Mouse (Mus musculus) forebrain, embryonic 15.5 days (tissue): ENCODE measurements around the gene Prf1. TPM values are rescaled to one million over a fixed set of nuclear protein-coding genes. Genes with fewer than 3 reads are reported as not detected.

Experiments
- ATAC-seq: fragments of 200-750 bp; cut with Nextera tagmentation; replicated peaks from 2 replicates; pipeline ENCODE4 v1.8.0; 2017; ENCODE audit warnings: mild to moderate bottlenecking, moderate TSS enrichment, moderate library complexity
- H3K27ac ChIP-seq: fragments of 300-500 bp; sonication (generic); replicated peaks from 2 replicates; pipeline ENCODE4 v1.5.1; 2015; ENCODE audit warnings: mild to moderate bottlenecking, inconsistent platforms
- H3K27me3 ChIP-seq: fragments of 300-500 bp; sonication (generic); 2 replicates; pipeline ENCODE4 v1.6.1; 2015; ENCODE audit warnings: inconsistent platforms
- H3K36me3 ChIP-seq: fragments of 300-500 bp; sonication (generic); 2 replicates; pipeline ENCODE4 v1.6.1; 2015; ENCODE audit warnings: mild to moderate bottlenecking, inconsistent platforms
- H3K4me1 ChIP-seq: fragments of 300-500 bp; sonication (generic); 2 replicates; pipeline ENCODE4 v1.6.1; 2015; ENCODE audit warnings: inconsistent platforms
- H3K4me2 ChIP-seq: fragments of 300-500 bp; sonication (generic); replicated peaks from 2 replicates; pipeline ENCODE4 v1.6.1; 2015; ENCODE audit warnings: mild to moderate bottlenecking, inconsistent platforms
- H3K4me3 ChIP-seq: fragments of 300-500 bp; sonication (generic); 2 replicates; pipeline ENCODE4 v1.5.1; 2015; ENCODE audit warnings: mild to moderate bottlenecking, inconsistent platforms
- H3K9ac ChIP-seq: fragments of 300-500 bp; sonication (generic); replicated peaks from 2 replicates; pipeline ENCODE4 v1.6.1; 2015; ENCODE audit warnings: mild to moderate bottlenecking, inconsistent platforms
- H3K9me3 ChIP-seq: fragments of 300-500 bp; sonication (generic); 2 replicates; pipeline ENCODE4 v1.6.1; 2016; ENCODE audit warnings: inconsistent platforms
- WGBS: fragments of 180-500 bp; shearing (Covaris S2); methylation state at CpG from one replicate; pipeline ENCODE4 v1.1.7; 2015; ENCODE audit warnings: mixed read lengths; 5-methylcytosine and 5-hydroxymethylcytosine counted together
- polyA plus RNA-seq: library from polyadenylated mRNA; unstranded; fragments of >200 nt; fragmentation: Nextera tagmentation; extraction: Ambion mirVana; gene quantifications from 2 replicates; pipeline ENCODE4 v1.2.1, GENCODE M21; 2015

The Prf1 gene
- polyA plus RNA-seq, 1 experiment from 2014 or later = not detected

GRCm38 (mm10) chr10:61343950-61344349 lies 46.3 kb downstream of the Prf1 start:
- Histone ChIP-seq H3K27ac (no peak overlapping the region), H3K27me3 (no peaks in the 10 kb centered on the region), H3K4me2 (no peak overlapping the region), H3K4me1 (peaks cover 6% of the 10 kb centered on the region; the same call in 1 of the 2 replicates), H3K9ac (no peak overlapping the region), H3K4me3 (no peak overlapping the region), H3K36me3 (no peaks in the 10 kb centered on the region), H3K9me3 (no peaks in the 10 kb centered on the region)
- WGBS = 49% methylated on average over 8 of the region's 8 CpGs
- ATAC-seq = no peak

- ATAC-seq = no peak
- H3K4me1 ChIP-seq = peaks cover 6% of the 10 kb centered on the region; the same call in 1 of the 2 replicates
- H3K9me3 ChIP-seq = no peaks in the 10 kb centered on the region
- H3K4me2 ChIP-seq = no peak overlapping the region
- H3K36me3 ChIP-seq = 0 out of 2 replicates have a peak, but pooled peaks cover 3% of the 10 kb centered on the region
- 75% methylated on average over 8 of the region's 8 CpGs for WGBS
- H3K4me3 ChIP-seq = no peak overlapping the region
- H3K27me3 ChIP-seq = no peaks in the 10 kb centered on the region
- H3K27ac ChIP-seq = no peak overlapping the region
- no peak overlapping the region for H3K9ac ChIP-seq
These were observed 47.5 kb downstream of the Prf1 start for GRCm38 (mm10) chr10:61345179-61345578.

GRCm38 (mm10) chr10:61346374-61346773 lies 48.7 kb downstream of the Prf1 start:
- 35% methylated on average over 10 of the region's 10 CpGs for WGBS
- Histone ChIP-seq H3K27ac (no peak overlapping the region), H3K9me3 (no peaks in the 10 kb centered on the region), H3K4me3 (no peak overlapping the region), H3K27me3 (no peaks in the 10 kb centered on the region), H3K4me2 (no peak overlapping the region), H3K9ac (no peak overlapping the region), H3K36me3 (0 out of 2 replicates have a peak, but pooled peaks cover 3% of the 10 kb centered on the region), H3K4me1 (peaks cover 6% of the 10 kb centered on the region; the same call in 1 of the 2 replicates)
- ATAC-seq = no peak

- no peaks in the 10 kb centered on the region for H3K27me3 ChIP-seq
- no peak overlapping the region for H3K4me2 ChIP-seq
- H3K36me3 ChIP-seq = 0 out of 2 replicates have a peak, but pooled peaks cover 3% of the 10 kb centered on the region
- H3K9me3 ChIP-seq = no peaks in the 10 kb centered on the region
- no peak for ATAC-seq
- H3K27ac ChIP-seq = no peak overlapping the region
- H3K9ac ChIP-seq = no peak overlapping the region
- no peak overlapping the region for H3K4me3 ChIP-seq
- WGBS = 55% methylated on average over 4 of the region's 4 CpGs
- H3K4me1 ChIP-seq = no peaks in the 10 kb centered on the region
These were observed 53.6 kb downstream of the Prf1 start for GRCm38 (mm10) chr10:61351216-61351615.

Other genes with a start within 250 kb of the Prf1 start
- gene Pcbd1, start 208.5 kb upstream of the Prf1 start, polyA plus RNA-seq = 15.8 and 16.5 TPM in 2 replicates
- gene Sgpl1, start 150.1 kb upstream of the Prf1 start, polyA plus RNA-seq = 63.6 and 65.8 TPM in 2 replicates
- gene Tbata, start 125.9 kb upstream of the Prf1 start, polyA plus RNA-seq = 1.3 and 3.2 TPM in 2 replicates
- gene Adamts14, start 24.4 kb upstream of the Prf1 start, polyA plus RNA-seq = 0.13 and 0.20 TPM in 2 replicates
- 16.5 and 17.0 TPM in 2 replicates for gene Pald1, start 85.7 kb downstream of the Prf1 start, polyA plus RNA-seq
- gene Nodal, start 120.1 kb downstream of the Prf1 start, polyA plus RNA-seq = 0.19 and 0.36 TPM in 2 replicates
- 89.3 and 94.1 TPM in 2 replicates for gene Eif4ebp2, start 154.8 kb downstream of the Prf1 start, polyA plus RNA-seq
- gene Lrrc20, start 178.0 kb downstream of the Prf1 start, polyA plus RNA-seq = 22.1 and 23.0 TPM in 2 replicates